Mouse (Mus musculus): ENCODE data around the gene Mto1. TPM values are rescaled to one million over a fixed set of nuclear protein-coding genes. Genes with fewer than 3 reads are reported as not detected.

Gene Mto1
- polyA plus RNA-seq (2015; fragmentation: Nextera tagmentation; extraction: Ambion mirVana), result 8.2 and 8.4 TPM in 2 replicates

DNA sequence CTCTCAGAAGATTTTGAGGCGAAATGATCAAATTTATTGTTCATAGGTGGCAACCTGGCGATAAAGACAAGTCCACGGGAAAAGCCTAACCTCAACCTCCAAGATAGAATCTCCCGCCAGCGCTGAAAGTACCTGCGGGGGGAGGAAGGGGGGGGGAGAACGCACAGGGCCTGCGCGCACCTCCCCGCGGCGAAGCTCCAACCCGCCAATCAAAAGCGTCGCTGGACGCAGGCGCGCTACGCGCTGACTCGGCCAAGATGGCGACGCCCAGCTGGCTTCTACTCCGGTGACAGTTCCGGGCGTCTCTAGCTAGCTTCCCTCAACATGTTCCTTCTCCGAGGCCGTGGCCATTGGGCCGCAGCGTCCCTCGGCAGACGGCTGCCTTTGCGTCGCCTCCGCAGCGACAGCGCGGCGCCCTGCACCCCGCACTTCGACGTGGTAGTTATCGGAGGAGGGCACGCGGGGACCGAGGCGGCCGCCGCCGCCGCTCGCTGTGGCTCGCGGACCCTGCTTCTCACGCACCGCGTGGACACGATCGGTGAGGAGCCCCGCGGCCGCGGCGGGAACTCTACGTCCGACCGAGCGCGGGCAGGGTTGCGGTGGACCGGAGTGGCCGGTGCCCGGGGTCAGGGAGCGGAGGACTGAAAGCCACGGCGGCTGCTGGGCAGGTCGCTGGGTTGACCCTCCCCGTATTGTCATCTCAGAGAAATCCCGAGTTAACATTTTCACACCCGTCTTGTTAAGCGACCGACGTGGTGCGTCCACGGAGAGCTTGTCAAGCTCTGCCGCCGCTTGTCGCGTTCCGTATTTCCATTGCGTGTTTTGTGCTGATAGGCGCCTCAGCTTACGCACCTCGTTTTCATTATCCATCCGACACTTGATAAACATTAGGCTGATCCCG lies at the start of gene Mto1, which contains the start of gene Gm17324:
Mto1 (plus strand) TSS at position 236 of the 901 bp plus-strand sequence.
Gm17324 (minus strand) TSS at position 814 of the 901 bp plus-strand sequence.
- no peaks in the 10 kb centered on the region for H3K9me3 ChIP-seq (ENCODE audit: control insufficient read depth)
- H3K4me3 ChIP-seq (ENCODE audit: low read depth, low read length), result peak within 1 kb of the TSS; percentile 99
- peaks cover 19% of the 10 kb centered on the region; the same call in 1 of the 2 replicates for H3K36me3 ChIP-seq (ENCODE audit: control insufficient read depth, insufficient read depth)
- ATAC-seq, result peak; percentile 90
- no peaks in the 10 kb centered on the region for H3K4me1 ChIP-seq (replicated peaks; ENCODE audit: control insufficient read depth, insufficient read depth, low read length)
- H3K27me3 ChIP-seq (replicated peaks; ENCODE audit: control insufficient read depth, insufficient read depth, low read length), result peaks cover 16% of the 10 kb centered on the region; the same call in 1 of the 2 replicates
- under 1% methylated on average over 95 of the region's 96 CpGs for WGBS
- no peak for TF ChIP-seq CTCF (IDR thresholded peaks at IDR 0.05; ENCODE audit: low read depth)
- H3K4me2 ChIP-seq (replicated peaks; ENCODE audit: low read depth), result peak within 1 kb of the TSS; percentile 83
- peak within 1 kb of the TSS; percentile 89 for H3K27ac ChIP-seq (ENCODE audit: low read depth, low read length)
- peak within 1 kb of the TSS; percentile 95 for H3K9ac ChIP-seq (ENCODE audit: low read depth, low read length)

DNA sequence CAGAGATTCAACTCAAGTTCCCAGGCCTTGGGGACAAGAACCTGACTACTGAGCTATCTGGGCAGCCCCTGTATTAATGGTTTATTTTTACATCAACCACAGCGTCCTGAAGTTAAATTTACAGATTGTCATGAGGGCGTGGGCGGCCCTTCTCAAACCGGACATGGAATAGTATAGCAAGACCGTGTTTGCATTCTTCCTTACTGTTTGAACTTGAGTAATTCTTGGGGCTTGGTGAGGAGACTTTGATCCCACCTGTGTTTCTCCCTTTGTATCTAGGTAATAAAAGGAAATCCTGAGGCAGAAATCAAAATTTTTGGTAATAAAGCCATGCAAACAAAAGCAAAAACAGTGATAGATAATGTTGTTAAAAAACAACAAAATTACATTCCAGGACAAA lies 47.4 kb upstream of the Mto1 start:
- H3K9me3 ChIP-seq (ENCODE audit: control insufficient read depth), result no peaks in the 10 kb centered on the region
- H3K36me3 ChIP-seq (ENCODE audit: control insufficient read depth, insufficient read depth), result no peaks in the 10 kb centered on the region
- no peaks in the 10 kb centered on the region; the same call in 1 of the 2 replicates for H3K4me1 ChIP-seq (replicated peaks; ENCODE audit: control insufficient read depth, insufficient read depth, low read length)
- no peak for ATAC-seq
- H3K27ac ChIP-seq (ENCODE audit: low read depth, low read length), result no peak overlapping the region
- no peak overlapping the region for H3K4me2 ChIP-seq (replicated peaks; ENCODE audit: low read depth)
- no peak for TF ChIP-seq CTCF (IDR thresholded peaks at IDR 0.05; ENCODE audit: low read depth)
- 42% methylated on average over 5 of the region's 5 CpGs for WGBS
- H3K4me3 ChIP-seq (ENCODE audit: low read depth, low read length), result no peak overlapping the region
- no peak overlapping the region for H3K9ac ChIP-seq (ENCODE audit: low read depth, low read length)
- H3K27me3 ChIP-seq (replicated peaks; ENCODE audit: control insufficient read depth, insufficient read depth, low read length), result peaks cover 15% of the 10 kb centered on the region

- ATAC-seq, result no peak
- H3K27ac ChIP-seq (ENCODE audit: low read depth, low read length), result no peak overlapping the region
- H3K27me3 ChIP-seq (replicated peaks; ENCODE audit: control insufficient read depth, insufficient read depth, low read length), result peaks cover 5% of the 10 kb centered on the region
- H3K4me1 ChIP-seq (replicated peaks; ENCODE audit: control insufficient read depth, insufficient read depth, low read length), result no peaks in the 10 kb centered on the region
- 80% methylated on average over 7 of the region's 7 CpGs for WGBS
- H3K36me3 ChIP-seq (ENCODE audit: control insufficient read depth, insufficient read depth), result no peaks in the 10 kb centered on the region
- no peaks in the 10 kb centered on the region for H3K9me3 ChIP-seq (ENCODE audit: control insufficient read depth)
- H3K4me3 ChIP-seq (ENCODE audit: low read depth, low read length), result no peak overlapping the region
- H3K4me2 ChIP-seq (replicated peaks; ENCODE audit: low read depth), result no peak overlapping the region
- no peak for TF ChIP-seq CTCF (IDR thresholded peaks at IDR 0.05; ENCODE audit: low read depth)
- no peak overlapping the region for H3K9ac ChIP-seq (ENCODE audit: low read depth, low read length)
Measured at GRCm38 (mm10) chr9:78401596-78401995, 46.4 kb upstream of the Mto1 start.

DNA sequence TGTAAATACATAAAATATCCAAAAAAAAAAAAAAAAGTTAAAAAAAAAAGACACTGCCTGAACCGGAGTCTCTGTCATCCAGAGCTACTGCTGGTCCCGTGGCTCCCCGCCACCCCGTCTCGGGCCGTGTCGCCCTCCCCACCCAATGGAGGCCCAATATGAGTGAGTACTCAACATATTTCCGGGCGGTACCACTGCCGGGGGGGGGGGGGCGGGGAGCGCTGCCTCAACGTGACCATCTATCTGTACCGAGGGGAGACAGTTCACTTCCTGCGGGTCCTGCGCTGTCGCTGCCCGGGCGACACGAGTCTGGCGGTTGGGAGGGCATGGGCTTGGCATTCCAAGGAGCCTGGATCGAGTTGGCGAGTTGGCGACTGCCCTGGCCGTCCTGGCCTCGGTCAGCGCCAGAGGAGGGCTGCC lies 20.6 kb upstream of the Mto1 start:
- peak overlapping the region; percentile 28; the same call in 1 of the 2 replicates for H3K4me3 ChIP-seq (ENCODE audit: low read depth, low read length)
- H3K4me1 ChIP-seq (replicated peaks; ENCODE audit: control insufficient read depth, insufficient read depth, low read length), result no peaks in the 10 kb centered on the region
- no peak for TF ChIP-seq CTCF (IDR thresholded peaks at IDR 0.05; ENCODE audit: low read depth)
- 0 out of 2 replicates have a peak, but pooled peaks cover 4% of the 10 kb centered on the region for H3K36me3 ChIP-seq (ENCODE audit: control insufficient read depth, insufficient read depth)
- H3K27ac ChIP-seq (ENCODE audit: low read depth, low read length), result no peak overlapping the region
- no peak for ATAC-seq
- no peaks in the 10 kb centered on the region for H3K27me3 ChIP-seq (replicated peaks; ENCODE audit: control insufficient read depth, insufficient read depth, low read length)
- no peaks in the 10 kb centered on the region for H3K9me3 ChIP-seq (ENCODE audit: control insufficient read depth)
- no peak overlapping the region for H3K9ac ChIP-seq (ENCODE audit: low read depth, low read length)
- peak overlapping the region; percentile 66 for H3K4me2 ChIP-seq (replicated peaks; ENCODE audit: low read depth)
- WGBS, result 25% methylated on average over 20 of the region's 27 CpGs

DNA sequence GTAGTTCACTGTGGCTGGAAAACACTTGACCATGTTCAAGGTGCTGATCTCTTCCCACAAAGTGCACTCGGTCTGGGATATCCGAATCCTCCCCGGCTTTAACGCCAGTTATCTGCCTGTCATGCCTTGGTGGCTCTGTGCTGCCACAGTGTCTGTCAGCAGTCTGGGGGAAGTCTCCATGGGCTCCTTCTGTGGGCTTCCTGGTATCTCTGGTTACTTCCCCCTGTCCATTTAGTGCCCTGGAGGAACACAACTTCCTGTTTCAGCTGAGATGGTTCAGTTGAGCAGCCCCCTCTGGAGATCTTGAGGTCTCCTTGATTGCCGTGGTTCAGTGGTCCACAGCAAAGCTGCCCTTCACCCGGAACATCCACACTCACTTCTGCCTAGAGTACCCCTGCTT lies 19.8 kb upstream of the Mto1 start:
- no peak for ATAC-seq
- no peak overlapping the region for H3K4me2 ChIP-seq (replicated peaks; ENCODE audit: low read depth)
- no peaks in the 10 kb centered on the region for H3K9me3 ChIP-seq (ENCODE audit: control insufficient read depth)
- no peak overlapping the region for H3K27ac ChIP-seq (ENCODE audit: low read depth, low read length)
- no peak for TF ChIP-seq CTCF (IDR thresholded peaks at IDR 0.05; ENCODE audit: low read depth)
- 90% methylated on average over 6 of the region's 6 CpGs for WGBS
- no peak overlapping the region for H3K9ac ChIP-seq (ENCODE audit: low read depth, low read length)
- H3K4me1 ChIP-seq (replicated peaks; ENCODE audit: control insufficient read depth, insufficient read depth, low read length), result no peaks in the 10 kb centered on the region
- H3K36me3 ChIP-seq (ENCODE audit: control insufficient read depth, insufficient read depth), result 0 out of 2 replicates have a peak, but pooled peaks cover 6% of the 10 kb centered on the region
- H3K4me3 ChIP-seq (ENCODE audit: low read depth, low read length), result no peak overlapping the region
- H3K27me3 ChIP-seq (replicated peaks; ENCODE audit: control insufficient read depth, insufficient read depth, low read length), result no peaks in the 10 kb centered on the region

DNA sequence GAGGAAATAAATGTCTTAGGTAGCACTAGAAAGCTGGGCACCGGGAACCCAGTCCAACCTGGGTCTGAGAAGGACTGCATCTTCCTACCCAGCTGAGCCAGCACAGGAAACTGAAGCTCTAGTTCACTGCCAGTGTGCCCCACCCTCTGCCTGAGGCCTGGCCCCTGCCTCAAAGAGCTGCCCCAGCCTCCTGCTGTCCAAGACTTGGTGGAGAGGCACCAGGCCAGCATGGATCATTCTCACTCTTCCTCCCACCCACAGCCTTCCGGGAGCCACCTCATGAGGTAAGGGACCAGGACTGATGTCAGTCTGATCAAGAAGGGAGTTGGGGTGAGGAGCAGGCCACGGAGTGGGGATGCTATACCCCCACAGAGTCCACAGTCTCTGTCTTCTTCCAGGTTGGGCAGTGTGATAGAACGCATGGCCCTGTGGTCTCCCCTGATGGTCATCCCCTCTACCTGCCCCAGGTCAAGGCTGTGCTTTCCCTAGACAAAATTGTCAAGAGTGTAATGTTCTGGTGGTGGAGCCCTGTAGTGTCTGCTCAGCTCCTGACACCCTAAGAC lies 19.1 kb upstream of the Mto1 start:
- Histone ChIP-seq H3K36me3 (ENCODE audit: control insufficient read depth, insufficient read depth) (peaks cover 6% of the 10 kb centered on the region; the same call in 1 of the 2 replicates), H3K4me2 (replicated peaks; ENCODE audit: low read depth) (no peak overlapping the region), H3K9ac (ENCODE audit: low read depth, low read length) (no peak overlapping the region), H3K27ac (ENCODE audit: low read depth, low read length) (no peak overlapping the region), H3K4me3 (ENCODE audit: low read depth, low read length) (no peak overlapping the region), H3K9me3 (ENCODE audit: control insufficient read depth) (no peaks in the 10 kb centered on the region), H3K4me1 (replicated peaks; ENCODE audit: control insufficient read depth, insufficient read depth, low read length) (no peaks in the 10 kb centered on the region), H3K27me3 (replicated peaks; ENCODE audit: control insufficient read depth, insufficient read depth, low read length) (no peaks in the 10 kb centered on the region)
- no peak for TF ChIP-seq CTCF (IDR thresholded peaks at IDR 0.05; ENCODE audit: low read depth)
- 83% methylated on average over 4 of the region's 4 CpGs for WGBS
- no peak for ATAC-seq

All from intestine, postnatal 0 days (tissue).